Comparison of ENCODE assay signal across 16 mouse cellular contexts in genomic region chr3:63341481-63341880, GRCm38 (mm10).
"Had no signal": no experiment of that assay in that cellular context is flagged by ENCODE, and none has a peak within 500 bp of the region (broad histone marks: within the 10 kb centered on the region; RNA-seq: fewer than 3 reads in every experiment).

No protein-coding gene starts in this region.

- H3K27me3 ChIP-seq: kidney, embryonic 15.5 days; limb, embryonic 13.5 days; midbrain, embryonic 12.5 days; midbrain, embryonic 15.5 days; neural tube, embryonic 13.5 days; stomach, embryonic 15.5 days had no signal

- H3K36me3 ChIP-seq: limb, embryonic 10.5 days; midbrain, embryonic 12.5 days; midbrain, embryonic 15.5 days; neural tube, embryonic 13.5 days; stomach, embryonic 15.5 days had no signal

- H3K9ac ChIP-seq: kidney, embryonic 15.5 days; limb, embryonic 13.5 days; liver, embryonic 14.5 days; liver, postnatal 0 days; midbrain, embryonic 12.5 days; midbrain, embryonic 15.5 days; neural tube, embryonic 13.5 days; stomach, embryonic 15.5 days had no signal

- H3K4me2 ChIP-seq: kidney, embryonic 15.5 days; limb, embryonic 13.5 days; midbrain, embryonic 12.5 days; midbrain, embryonic 15.5 days; neural tube, embryonic 13.5 days; stomach, embryonic 15.5 days had no signal

- ATAC-seq: liver, postnatal 0 days; midbrain, embryonic 15.5 days had no signal

- H3K4me3 ChIP-seq: kidney, embryonic 15.5 days; limb, embryonic 10.5 days; limb, embryonic 13.5 days; midbrain, embryonic 12.5 days; midbrain, embryonic 15.5 days; neural tube, embryonic 13.5 days; stomach, embryonic 15.5 days had no signal

- H3K4me1 ChIP-seq: midbrain, embryonic 12.5 days; midbrain, embryonic 15.5 days; neural tube, embryonic 13.5 days; stomach, embryonic 15.5 days had no signal

- DNase-seq: kidney, postnatal 10 days; liver; liver, postnatal 0 days; retina, postnatal 1 day; right cerebral cortex, postnatal 25 days; spleen, adult 18-20 months; thymus, postnatal 25 days had no signal

- H3K9me3 ChIP-seq: kidney, embryonic 15.5 days; limb, embryonic 10.5 days; limb, embryonic 13.5 days; midbrain, embryonic 12.5 days; midbrain, embryonic 15.5 days; neural tube, embryonic 13.5 days; stomach, embryonic 15.5 days had no signal

- H3K27ac ChIP-seq: limb, embryonic 10.5 days; limb, embryonic 13.5 days; liver, embryonic 14.5 days; macrophage; midbrain, embryonic 12.5 days; midbrain, embryonic 15.5 days; neural tube, embryonic 13.5 days; stomach, embryonic 15.5 days had no signal
